Mouse (Mus musculus) erythroblast, embryonic 14.5 days (primary cell): Measurements from ENCODE around the gene Atp6v0e2.

Source experiments
- GATA1 ChIP-seq: IDR thresholded peaks from 2 replicates; pipeline ENCODE4 v1.6.1; 2012; ENCODE audit warnings: low read length, inconsistent platforms, mixed read lengths
- TAL1 ChIP-seq: IDR thresholded peaks from 3 replicates; pipeline ENCODE4 v1.6.1; 2012; ENCODE audit warnings: low read length, inconsistent platforms, mixed read lengths

GRCm38 (mm10) chr6:48573280-48573679 lies 35.9 kb downstream of the Atp6v0e2 start:
- TF ChIP-seq GATA1 (no peak), TAL1 (no peak)
